Mouse (Mus musculus) leukemia stem cell, adult 10-12 weeks (primary cell): Measurements from ENCODE around the gene Abhd13. TPM values are rescaled to one million over a fixed set of nuclear protein-coding genes. Genes with fewer than 3 reads are reported as not detected.

Experiments used
- polyA plus RNA-seq: library from polyadenylated mRNA; stranded (reverse); fragments of >175 nt; gene quantifications from 2 replicates; pipeline ENCODE4 v1.2.3, GENCODE M21; 2012; ENCODE audit warnings: low replicate concordance

Gene Abhd13
- polyA plus RNA-seq = 0.96 and 1.4 TPM in 2 replicates

DNA sequence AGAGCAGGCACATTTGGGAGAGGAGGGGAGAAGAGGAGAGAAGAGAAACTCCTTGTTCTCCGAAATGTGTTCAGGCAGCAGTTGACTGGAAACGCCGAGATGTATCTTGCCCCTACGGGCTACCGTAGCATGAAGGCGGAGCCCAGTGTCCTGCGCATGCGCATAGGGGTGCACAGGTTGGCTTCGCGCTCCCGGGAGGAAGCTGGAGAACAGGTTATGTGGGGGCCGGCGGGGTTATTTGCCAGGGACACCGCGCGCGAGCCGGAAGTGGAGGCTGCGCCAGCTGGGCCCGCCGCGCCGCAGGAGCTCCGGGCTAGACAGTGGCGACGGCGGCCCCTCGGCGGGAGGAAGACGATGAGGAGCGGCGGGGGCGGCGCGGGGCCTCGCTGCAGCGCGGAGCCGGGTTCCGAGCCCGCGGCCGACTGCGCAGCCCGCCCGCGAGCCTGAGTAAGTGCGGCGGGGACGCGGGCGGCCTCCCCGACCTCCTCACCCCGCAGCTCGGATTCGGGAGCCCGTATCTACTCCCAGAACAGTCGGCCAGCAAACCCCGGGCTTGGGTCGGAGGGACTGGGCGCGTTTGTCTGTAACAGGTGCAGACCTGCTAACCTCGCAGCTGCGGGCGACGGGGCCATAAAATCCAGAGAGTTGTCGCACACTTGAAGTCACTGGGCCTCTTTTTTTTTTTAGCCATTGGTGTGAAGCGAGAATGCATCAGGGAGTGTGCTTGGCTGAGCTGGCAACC is at the start of gene Abhd13, which contains the start of gene Lig4:
Gene Abhd13 (plus strand): TSS at position 135 of the 742 bp plus-strand sequence.
Gene Lig4 (minus strand): TSS at position 114 of the 742 bp plus-strand sequence.

DNA sequence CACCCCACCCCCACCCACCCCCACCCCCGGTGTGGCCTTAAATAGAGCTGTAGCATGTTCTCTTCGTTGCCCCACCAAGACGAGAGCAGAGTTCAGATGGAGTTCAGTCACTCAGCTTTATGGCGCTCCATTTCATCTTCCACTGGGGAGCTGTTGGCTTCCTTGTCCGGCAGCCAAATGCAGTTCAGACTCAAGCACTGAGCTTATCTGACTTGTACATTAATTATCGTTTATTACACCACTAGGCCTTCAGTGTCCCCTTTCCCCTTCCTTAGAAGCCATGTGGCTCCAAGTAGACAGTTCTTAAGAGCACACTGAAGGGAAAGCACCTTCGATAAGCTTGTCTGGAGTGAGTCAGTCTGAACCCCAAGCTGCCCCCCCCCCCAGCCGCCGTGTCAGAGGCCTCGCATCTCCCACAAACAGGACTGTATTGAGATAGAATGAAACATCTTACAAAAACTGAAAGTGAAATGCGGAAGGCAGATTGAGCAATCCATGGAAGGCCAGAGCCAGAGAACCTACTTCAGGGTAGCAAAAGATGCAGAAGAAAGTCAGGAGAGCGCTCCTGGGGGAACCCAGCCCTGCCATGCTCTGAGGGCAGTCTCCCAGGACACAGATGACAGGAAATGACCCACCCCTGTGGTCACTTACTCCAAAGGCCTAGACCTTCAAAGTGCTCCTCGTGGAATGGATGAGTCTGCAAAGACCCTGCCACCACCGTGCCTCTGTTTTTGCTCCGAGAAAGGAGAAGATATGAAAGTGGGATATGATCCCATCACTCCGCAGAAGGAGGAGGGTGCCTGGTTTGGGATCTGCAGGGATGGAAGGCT is 28.9 kb downstream of the Abhd13 start, which contains the start of gene Tnfsf13b:
Gene Tnfsf13b (plus strand): TSS at position 312 of the 830 bp plus-strand sequence.

Other genes starting within 250 kb of the Abhd13 start
- 0.09 TPM in 1 of 2 replicates, not detected in the other for gene Fam155a, start 206.5 kb upstream of the Abhd13 start, polyA plus RNA-seq
- not detected in 2 replicates for gene Gm10217, start 113.5 kb upstream of the Abhd13 start, polyA plus RNA-seq
- 0.10 and 0.81 TPM in 2 replicates for gene Lig4, start within 50 bp of the Abhd13 start, polyA plus RNA-seq
- 0.19 and 0.28 TPM in 2 replicates for gene Tnfsf13b, start 28.8 kb downstream of the Abhd13 start, polyA plus RNA-seq
- gene Myo16, start 176.2 kb downstream of the Abhd13 start, polyA plus RNA-seq = not detected in 2 replicates